Mouse (Mus musculus): ENCODE data around the gene B230307C23Rik. TPM values are rescaled to one million over a fixed set of nuclear protein-coding genes. Genes with fewer than 3 reads are reported as not detected.
"Not testable (repeated sequence)": the region's sequence is repeated elsewhere in the genome, so short reads cannot be mapped to it uniquely, and the experiment has no call there.

The B230307C23Rik gene
- polyA plus RNA-seq, 1 experiment from 2014 or later, result 17.8 TPM

GRCm38 (mm10) chr16:97962151-97962948 is 34.8 kb upstream of the B230307C23Rik start, which contains the start of the genes C2cd2 and Zbtb21:
Gene C2cd2 (minus strand): TSS chr16:97962598.
Gene Zbtb21 (minus strand): TSS chr16:97962622.
- 1% methylated on average over 78 of the region's 78 CpGs for WGBS
- H3K27me3 ChIP-seq, result no peaks in the 10 kb centered on the region
- peak within 1 kb of the TSS; percentile 84 for H3K4me2 ChIP-seq
- H3K4me1 ChIP-seq (replicated peaks), result peaks cover 21% of the 10 kb centered on the region
- peak within 1 kb of the TSS; percentile 74 for H3K9ac ChIP-seq
- ATAC-seq (ENCODE audit: low FRiP score, low read depth), result peak; percentile 98
- H3K27ac ChIP-seq (replicated peaks), result peak within 1 kb of the TSS; percentile 99
- no peaks in the 10 kb centered on the region for H3K9me3 ChIP-seq
- H3K4me3 ChIP-seq, result peak within 1 kb of the TSS; percentile 80
- H3K36me3 ChIP-seq, result no peaks in the 10 kb centered on the region

GRCm38 (mm10) chr16:97963956-97964540 is 33.1 kb upstream of the B230307C23Rik start:
- 83% methylated on average over 3 of the region's 3 CpGs for WGBS
- Histone ChIP-seq H3K9ac (no peak overlapping the region), H3K27me3 (no peaks in the 10 kb centered on the region), H3K4me3 (no peak overlapping the region), H3K4me2 (no peak overlapping the region), H3K4me1 (replicated peaks) (peaks cover 21% of the 10 kb centered on the region), H3K27ac (replicated peaks) (no peak overlapping the region), H3K9me3 (no peaks in the 10 kb centered on the region), H3K36me3 (no peaks in the 10 kb centered on the region)
- no peak for ATAC-seq (ENCODE audit: low FRiP score, low read depth)

DNA sequence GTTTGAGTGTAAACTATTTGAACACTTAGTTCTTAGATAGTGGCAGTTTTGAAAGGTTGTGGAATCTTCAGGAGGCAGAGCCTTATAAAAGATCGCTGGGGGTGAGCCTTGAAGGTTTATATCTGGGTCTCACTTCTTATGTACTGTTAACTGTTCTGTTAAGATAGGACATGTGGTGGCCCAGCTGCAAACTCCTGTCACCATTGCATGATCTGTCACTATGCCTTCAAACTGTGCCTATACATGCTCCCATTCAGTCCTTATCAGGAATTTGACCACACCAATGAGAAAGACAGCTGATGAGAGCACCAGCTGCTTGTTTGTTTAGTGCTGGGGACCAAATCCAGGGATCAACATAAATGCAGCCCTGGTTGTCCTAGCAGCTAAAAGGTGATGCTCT is 19.8 kb upstream of the B230307C23Rik start:
- Histone ChIP-seq H3K9ac (no peak overlapping the region), H3K4me3 (no peak overlapping the region), H3K4me1 (replicated peaks) (no peaks in the 10 kb centered on the region), H3K27ac (replicated peaks) (no peak overlapping the region), H3K4me2 (no peak overlapping the region), H3K27me3 (no peaks in the 10 kb centered on the region), H3K9me3 (no peaks in the 10 kb centered on the region), H3K36me3 (no peaks in the 10 kb centered on the region)
- 77% methylated on average over 1 of the region's 1 CpGs for WGBS
- ATAC-seq (ENCODE audit: low FRiP score, low read depth), result no peak

GRCm38 (mm10) chr16:97977722-97978121 is 19.4 kb upstream of the B230307C23Rik start:
- no peak overlapping the region for H3K4me3 ChIP-seq
- no peaks in the 10 kb centered on the region for H3K4me1 ChIP-seq (replicated peaks)
- no peak for ATAC-seq (ENCODE audit: low FRiP score, low read depth)

GRCm38 (mm10) chr16:97981362-97981761 is 15.8 kb upstream of the B230307C23Rik start:
- no peak overlapping the region for H3K4me2 ChIP-seq
- 88% methylated on average over 1 of the region's 1 CpGs for WGBS

More at GRCm38 (mm10) chr16:97977722-97978121, 19.4 kb upstream of the B230307C23Rik start:
- Histone ChIP-seq H3K9me3 (no peaks in the 10 kb centered on the region), H3K27me3 (no peaks in the 10 kb centered on the region), H3K9ac (no peak overlapping the region), H3K27ac (replicated peaks) (no peak overlapping the region), H3K36me3 (no peaks in the 10 kb centered on the region), H3K4me2 (no peak overlapping the region)
- WGBS, result 79% methylated on average over 3 of the region's 3 CpGs

DNA sequence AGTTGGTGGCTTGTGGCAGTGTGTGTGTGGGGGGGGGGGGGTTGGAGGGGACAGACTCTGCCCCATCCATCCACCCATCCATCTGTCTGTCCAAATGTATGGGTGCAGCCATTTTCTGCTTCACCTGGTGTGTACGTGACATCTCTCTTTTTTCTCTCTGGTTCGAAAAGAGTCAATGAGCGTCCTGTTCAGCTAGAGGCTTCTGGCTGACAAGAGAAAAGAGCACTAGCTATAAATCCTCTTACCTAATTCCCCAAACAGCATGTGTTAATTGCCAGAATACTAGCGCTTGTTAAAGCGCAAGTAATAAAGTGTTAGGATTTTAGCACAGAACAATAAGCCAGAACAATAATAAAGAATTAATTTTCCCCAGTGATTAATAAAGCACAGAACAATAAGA is 12.5 kb upstream of the B230307C23Rik start:
- 49% methylated on average over 5 of the region's 5 CpGs for WGBS
- no peak overlapping the region for H3K9ac ChIP-seq

More at GRCm38 (mm10) chr16:97981362-97981761, 15.8 kb upstream of the B230307C23Rik start:
- no peak overlapping the region for H3K9ac ChIP-seq
- H3K4me3 ChIP-seq, result no peak overlapping the region
- H3K27ac ChIP-seq (replicated peaks), result no peak overlapping the region
- H3K36me3 ChIP-seq, result no peaks in the 10 kb centered on the region
- H3K27me3 ChIP-seq, result no peaks in the 10 kb centered on the region
- no peaks in the 10 kb centered on the region for H3K4me1 ChIP-seq (replicated peaks)
- no peak for ATAC-seq (ENCODE audit: low FRiP score, low read depth)
- no peaks in the 10 kb centered on the region for H3K9me3 ChIP-seq

GRCm38 (mm10) chr16:97991517-97991916 is 5.6 kb upstream of the B230307C23Rik start:
- no peak for ATAC-seq (ENCODE audit: low FRiP score, low read depth)
- H3K4me2 ChIP-seq, result no peak overlapping the region
- no peak overlapping the region for H3K9ac ChIP-seq
- H3K27me3 ChIP-seq, result 0 out of 2 replicates have a peak, but pooled peaks cover 2% of the 10 kb centered on the region
- no peak overlapping the region for H3K27ac ChIP-seq (replicated peaks)
- no peak overlapping the region for H3K4me3 ChIP-seq
- no peaks in the 10 kb centered on the region for H3K36me3 ChIP-seq
- peaks cover 5% of the 10 kb centered on the region for H3K4me1 ChIP-seq (replicated peaks)
- WGBS, result 75% methylated on average over 2 of the region's 2 CpGs
- H3K9me3 ChIP-seq, result no peaks in the 10 kb centered on the region

More for the DNA sequence above, 12.5 kb upstream of the B230307C23Rik start:
- ATAC-seq (ENCODE audit: low FRiP score, low read depth), result no peak
- no peak overlapping the region for H3K27ac ChIP-seq (replicated peaks)
- no peaks in the 10 kb centered on the region for H3K27me3 ChIP-seq
- H3K36me3 ChIP-seq, result no peaks in the 10 kb centered on the region
- H3K4me1 ChIP-seq (replicated peaks), result no peaks in the 10 kb centered on the region
- H3K9me3 ChIP-seq, result no peaks in the 10 kb centered on the region
- no peak overlapping the region for H3K4me2 ChIP-seq
- H3K4me3 ChIP-seq, result no peak overlapping the region

GRCm38 (mm10) chr16:97992477-97992876 is 4.6 kb upstream of the B230307C23Rik start:
- 84% methylated on average over 3 of the region's 3 CpGs for WGBS
- H3K9me3 ChIP-seq; H3K4me1 ChIP-seq (replicated peaks); H3K9ac ChIP-seq; H3K27ac ChIP-seq (replicated peaks); ATAC-seq (ENCODE audit: low FRiP score, low read depth); H3K4me3 ChIP-seq; H3K27me3 ChIP-seq; H3K4me2 ChIP-seq; H3K36me3 ChIP-seq: not testable (repeated sequence)

- H3K4me2 ChIP-seq, result peak overlapping the region; percentile 76
- peak overlapping the region; percentile 53 for H3K4me3 ChIP-seq
- 7% methylated on average over 1 of the region's 1 CpGs for WGBS
- H3K9me3 ChIP-seq, result no peaks in the 10 kb centered on the region
- peaks cover 14% of the 10 kb centered on the region for H3K4me1 ChIP-seq (replicated peaks)
- 0 out of 2 replicates have a peak, but pooled peaks cover 7% of the 10 kb centered on the region for H3K36me3 ChIP-seq
- H3K27me3 ChIP-seq, result 0 out of 2 replicates have a peak, but pooled peaks cover 2% of the 10 kb centered on the region
- no peak overlapping the region for H3K27ac ChIP-seq (replicated peaks)
- peak overlapping the region; percentile 49; the same call in 1 of the 2 replicates for H3K9ac ChIP-seq
- no peak for ATAC-seq (ENCODE audit: low FRiP score, low read depth)
These were observed 1.1 kb upstream of the B230307C23Rik start for GRCm38 (mm10) chr16:97995849-97996615.

GRCm38 (mm10) chr16:97997383-97997731 is 242 bp downstream of the B230307C23Rik start:
- not testable (repeated sequence) for H3K36me3 ChIP-seq; H3K27me3 ChIP-seq; H3K27ac ChIP-seq (replicated peaks); H3K9me3 ChIP-seq
- Histone ChIP-seq H3K4me3 (peak overlapping the region; percentile 53), H3K4me1 (replicated peaks) (peaks cover 14% of the 10 kb centered on the region), H3K4me2 (peak overlapping the region; percentile 76), H3K9ac (peak overlapping the region; percentile 49)
- peak; percentile 79; the same call in 1 of the 2 replicates for ATAC-seq (ENCODE audit: low FRiP score, low read depth)
- under 1% methylated on average over 8 of the region's 8 CpGs for WGBS

DNA sequence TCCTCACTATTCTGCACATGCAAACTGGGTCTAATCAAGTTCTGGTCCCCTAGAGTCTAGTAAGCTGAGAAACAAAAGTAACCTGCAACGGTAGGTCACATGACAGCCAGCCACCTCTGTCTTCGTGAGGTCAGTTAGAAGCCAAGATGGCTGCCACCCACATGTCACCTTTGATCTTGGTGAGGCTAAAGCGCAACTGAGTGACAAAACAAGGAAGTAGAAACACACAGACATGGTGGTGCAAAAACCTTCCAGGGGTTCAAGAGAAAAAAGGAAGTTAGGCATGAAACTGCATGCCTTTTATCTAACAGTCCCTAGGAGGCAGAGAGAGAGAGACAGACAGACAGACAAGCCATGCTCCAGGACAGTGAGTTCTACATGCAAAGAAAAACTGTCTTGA is 25.0 kb downstream of the B230307C23Rik start:
- 90% methylated on average over 3 of the region's 3 CpGs for WGBS
- H3K9me3 ChIP-seq, result peaks cover 24% of the 10 kb centered on the region
- no peaks in the 10 kb centered on the region for H3K27me3 ChIP-seq
- no peak overlapping the region for H3K9ac ChIP-seq
- no peak overlapping the region for H3K4me2 ChIP-seq
- no peak overlapping the region for H3K27ac ChIP-seq (replicated peaks)
- no peak for ATAC-seq (ENCODE audit: low FRiP score, low read depth)
- H3K4me3 ChIP-seq, result no peak overlapping the region
- no peaks in the 10 kb centered on the region for H3K4me1 ChIP-seq (replicated peaks)
- peaks cover 17% of the 10 kb centered on the region for H3K36me3 ChIP-seq

Data from hindbrain, embryonic 15.5 days (tissue).